Mouse (Mus musculus) urinary bladder, postnatal 4 days (tissue): ENCODE data around the gene Gm8138.
"Not testable (repeated sequence)": the region's sequence is repeated elsewhere in the genome, so short reads cannot be mapped to it uniquely, and the experiment has no call there.

ENCODE experiments used
- DNase-seq, 2 experiments: peaks; one replicate each; pipeline ENCODE4 v3.0.0; 2021 to 2022; ENCODE audit warnings: low spot score in 2 of 2

Gene Gm8138

GRCm38 (mm10) chr14:43416250-43416649 is at the start of gene Gm8138:
Gene Gm8138, minus strand, starts transcription at chr14:43416350.
- DNase-seq, result not testable (repeated sequence)

DNA sequence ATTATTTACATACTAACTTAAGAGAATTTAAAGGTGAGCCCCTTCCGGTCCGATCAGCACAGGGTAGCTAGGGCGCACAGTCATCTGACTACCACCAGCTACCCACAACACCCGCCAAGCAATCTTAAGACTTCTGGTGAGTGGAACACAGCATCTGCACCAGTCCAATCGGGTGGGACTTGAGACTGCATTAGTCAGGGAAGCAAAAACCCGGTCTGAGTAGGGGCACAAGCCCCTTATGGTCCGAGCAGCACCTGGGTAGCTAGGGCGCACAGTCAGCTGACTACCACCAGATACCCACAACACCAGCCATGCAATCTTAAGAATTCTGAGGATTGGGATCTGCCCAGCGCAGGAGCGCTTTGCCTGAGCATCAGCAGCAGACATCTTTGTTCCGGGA is 54.4 kb downstream of the Gm8138 start:
- peak; percentile 18 to 62 for DNase-seq
